Mouse (Mus musculus) heart, postnatal 0 days (tissue): ENCODE results near the gene Podxl.

Experiments
- CTCF ChIP-seq: IDR thresholded peaks from 2 replicates; pipeline ENCODE4 v1.5.1; 2016; ENCODE audit warnings: antibody characterized with exemption, control low read depth, low read depth
- EP300 ChIP-seq: IDR thresholded peaks from 2 replicates; pipeline ENCODE4 v1.6.1; 2016; ENCODE audit warnings: antibody characterized with exemption, low read depth

GRCm38 (mm10) chr6:31604629-31605265, 41.0 kb upstream of the Podxl start:
- TF ChIP-seq CTCF, result no peak
- no peak for TF ChIP-seq EP300
